Mouse (Mus musculus) stomach, postnatal 0 days (tissue): ENCODE measurements at regions not wholly inside any gene's neighbourhood (a gene's known extent, or its start where the extent isn't known, plus 50 kb on each side); places are given as distances from the start of the nearest gene placed in this dataset.

Experiments
- CTCF ChIP-seq: IDR thresholded peaks from 2 replicates; pipeline ENCODE4 v1.5.1; 2016; ENCODE audit warnings: antibody characterized with exemption, low read depth, mild to moderate bottlenecking, moderate library complexity
- EP300 ChIP-seq: optimal IDR thresholded peaks from 2 replicates; pipeline ENCODE3; 2016; ENCODE audit warnings: antibody characterized with exemption

- TF ChIP-seq CTCF (no peak), EP300 (no peak)
These were observed 86.7 kb upstream of the Zfp366 start for GRCm38 (mm10) chr13:99097606-99098545.
